Mouse (Mus musculus) neural tube, embryonic 14.5 days (tissue): ENCODE measurements around the gene Zfp978. TPM values are rescaled to one million over a fixed set of nuclear protein-coding genes. Genes with fewer than 3 reads are reported as not detected.
A peak's percentile ranks its signal among the peaks of the same experiment; 100 is the strongest.
"Not testable (repeated sequence)": the region's sequence is repeated elsewhere in the genome, so short reads cannot be mapped to it uniquely, and the experiment has no call there.

ENCODE experiments used
- ATAC-seq: fragments of 200-750 bp; cut with Nextera tagmentation; 2 replicates; pipeline ENCODE4 v1.8.0; 2017; ENCODE audit warnings: low read depth, mild to moderate bottlenecking, moderate TSS enrichment, moderate library complexity
- H3K27ac ChIP-seq: fragments of 300-500 bp; sonication (generic); 2 replicates; pipeline ENCODE4 v1.5.1; 2014; ENCODE audit warnings: low read depth, mild to moderate bottlenecking, control low read depth, low read length, moderate library complexity, mixed read lengths
- H3K27me3 ChIP-seq: fragments of 300-500 bp; sonication (generic); 2 replicates; pipeline ENCODE4 v1.6.1; 2014; ENCODE audit warnings: low read length; ENCODE audit not compliant: control insufficient read depth, insufficient read depth
- H3K36me3 ChIP-seq: fragments of 300-500 bp; sonication (generic); 2 replicates; pipeline ENCODE4 v1.6.1; 2014; ENCODE audit warnings: low read length, mixed read lengths; ENCODE audit not compliant: control insufficient read depth, insufficient read depth
- H3K4me1 ChIP-seq: fragments of 300-500 bp; sonication (generic); 2 replicates; pipeline ENCODE4 v1.6.1; 2014; ENCODE audit warnings: low read length; ENCODE audit not compliant: control insufficient read depth, insufficient read depth
- H3K4me2 ChIP-seq: fragments of 300-500 bp; sonication (generic); 2 replicates; pipeline ENCODE4 v1.6.1; 2014; ENCODE audit warnings: mild to moderate bottlenecking, low read depth, low read length, control low read depth
- H3K4me3 ChIP-seq: fragments of 300-500 bp; sonication (generic); 2 replicates; pipeline ENCODE4 v1.5.1; 2014; ENCODE audit warnings: low read depth, low read length, control low read depth, mixed read lengths
- H3K9ac ChIP-seq: fragments of 300-500 bp; sonication (generic); replicated peaks from 2 replicates; pipeline ENCODE4 v1.6.1; 2014; ENCODE audit warnings: low read depth, mild to moderate bottlenecking, control low read depth, low read length, mixed read lengths
- H3K9me3 ChIP-seq: fragments of 300-500 bp; sonication (generic); 2 replicates; pipeline ENCODE4 v1.6.1; 2016; ENCODE audit warnings: low read length; ENCODE audit not compliant: control insufficient read depth
- WGBS: fragments of 180-500 bp; shearing (Covaris S2); extraction: QIAGEN DNeasy Blood & Tissue Kit; methylation state at CpG from one replicate; pipeline ENCODE4 v1.1.7; 2014; 5-methylcytosine and 5-hydroxymethylcytosine counted together
- polyA plus RNA-seq: library from polyadenylated mRNA; unstranded; fragments of >200 nt; fragmentation: Nextera tagmentation; extraction: Ambion mirVana; gene quantifications from 2 replicates; pipeline ENCODE4 v1.2.1, GENCODE M21; 2014

Gene Zfp978
- polyA plus RNA-seq, 1 experiment from 2014 or later: not detected

- H3K27me3 ChIP-seq: not testable (repeated sequence)
- WGBS: 24% methylated on average over 1 of the region's 1 CpGs
- H3K9me3 ChIP-seq: peaks cover 24% of the 10 kb centered on the region
Measured at GRCm38 (mm10) chr4:147402507-147402890, 41.4 kb downstream of the Zfp978 start.

GRCm38 (mm10) chr4:147403509-147403908 lies 42.4 kb downstream of the Zfp978 start:
- not testable (repeated sequence) for ATAC-seq, H3K27me3 ChIP-seq, H3K4me2 ChIP-seq, H3K4me1 ChIP-seq, H3K9ac ChIP-seq, H3K4me3 ChIP-seq, H3K36me3 ChIP-seq, H3K27ac ChIP-seq
- H3K9me3 ChIP-seq: peaks cover 26% of the 10 kb centered on the region
- WGBS: 89% methylated on average over 6 of the region's 6 CpGs

More at GRCm38 (mm10) chr4:147402507-147402890, 41.4 kb downstream of the Zfp978 start:
- H3K9ac ChIP-seq, H3K36me3 ChIP-seq, ATAC-seq, H3K4me1 ChIP-seq, H3K27ac ChIP-seq, H3K4me3 ChIP-seq, H3K4me2 ChIP-seq: not testable (repeated sequence)

- peaks cover 29% of the 10 kb centered on the region for H3K9me3 ChIP-seq
- not testable (repeated sequence) for H3K4me1 ChIP-seq, H3K4me3 ChIP-seq, ATAC-seq, H3K36me3 ChIP-seq, H3K27me3 ChIP-seq, H3K27ac ChIP-seq, H3K9ac ChIP-seq, H3K4me2 ChIP-seq
- 77% methylated on average over 5 of the region's 6 CpGs for WGBS
Measured at GRCm38 (mm10) chr4:147403931-147404913, 43.1 kb downstream of the Zfp978 start.

- peak overlapping the region; percentile 72 for H3K9ac ChIP-seq
- peak overlapping the region; percentile 41 for H3K4me3 ChIP-seq
- peak overlapping the region; percentile 60 for H3K4me2 ChIP-seq
- peak; percentile 96 for ATAC-seq
- peaks cover 32% of the 10 kb centered on the region for H3K9me3 ChIP-seq
- 0% methylated on average over 41 of the region's 75 CpGs for WGBS
- peak overlapping the region; percentile 61 for H3K27ac ChIP-seq
- no peaks in the 10 kb centered on the region for H3K36me3 ChIP-seq
- no peaks in the 10 kb centered on the region for H3K4me1 ChIP-seq
- H3K27me3 ChIP-seq: no peaks in the 10 kb centered on the region
Measured at GRCm38 (mm10) chr4:147406735-147407462, 45.8 kb downstream of the Zfp978 start.

GRCm38 (mm10) chr4:147407463-147407822 lies 46.3 kb downstream of the Zfp978 start:
- no peak; the same call in 1 of the 2 replicates for ATAC-seq

GRCm38 (mm10) chr4:147416365-147416764 lies 55.3 kb downstream of the Zfp978 start:
- not testable (repeated sequence) for H3K4me1 ChIP-seq, H3K4me3 ChIP-seq, H3K27ac ChIP-seq, H3K27me3 ChIP-seq, ATAC-seq, H3K4me2 ChIP-seq, H3K36me3 ChIP-seq, H3K9ac ChIP-seq
- peaks cover 35% of the 10 kb centered on the region for H3K9me3 ChIP-seq
- WGBS: 82% methylated on average over 1 of the region's 1 CpGs

More at GRCm38 (mm10) chr4:147407463-147407822, 46.3 kb downstream of the Zfp978 start:
- 6% methylated on average over 11 of the region's 13 CpGs for WGBS
- Histone ChIP-seq H3K9ac (peak overlapping the region; percentile 72), H3K9me3 (peaks cover 32% of the 10 kb centered on the region), H3K27ac (peak overlapping the region; percentile 61), H3K36me3 (no peaks in the 10 kb centered on the region), H3K4me1 (no peaks in the 10 kb centered on the region), H3K4me3 (peak overlapping the region; percentile 41), H3K4me2 (peak overlapping the region; percentile 60), H3K27me3 (no peaks in the 10 kb centered on the region)

GRCm38 (mm10) chr4:147417157-147417778 lies 56.2 kb downstream of the Zfp978 start:
- WGBS: 64% methylated on average over 7 of the region's 8 CpGs
- Histone ChIP-seq H3K4me3 (no peak overlapping the region), H3K4me2 (no peak overlapping the region), H3K4me1 (no peaks in the 10 kb centered on the region), H3K27ac (no peak overlapping the region), H3K27me3 (no peaks in the 10 kb centered on the region), H3K9ac (no peak overlapping the region), H3K36me3 (no peaks in the 10 kb centered on the region), H3K9me3 (peaks cover 43% of the 10 kb centered on the region)
- no peak; the same call in 1 of the 2 replicates for ATAC-seq

- H3K4me2 ChIP-seq: no peak overlapping the region
- H3K27ac ChIP-seq: no peak overlapping the region
- H3K4me1 ChIP-seq: no peaks in the 10 kb centered on the region
- WGBS: 64% methylated on average over 10 of the region's 10 CpGs
- ATAC-seq: no peak
- H3K4me3 ChIP-seq: no peak overlapping the region
- no peaks in the 10 kb centered on the region for H3K27me3 ChIP-seq
- no peaks in the 10 kb centered on the region for H3K36me3 ChIP-seq
- H3K9me3 ChIP-seq: peaks cover 44% of the 10 kb centered on the region
- no peak overlapping the region for H3K9ac ChIP-seq
Measured at GRCm38 (mm10) chr4:147417921-147418320, 56.8 kb downstream of the Zfp978 start.
